Mouse (Mus musculus): Measurements from ENCODE around the gene Lrfn3.

Gene Lrfn3

DNA sequence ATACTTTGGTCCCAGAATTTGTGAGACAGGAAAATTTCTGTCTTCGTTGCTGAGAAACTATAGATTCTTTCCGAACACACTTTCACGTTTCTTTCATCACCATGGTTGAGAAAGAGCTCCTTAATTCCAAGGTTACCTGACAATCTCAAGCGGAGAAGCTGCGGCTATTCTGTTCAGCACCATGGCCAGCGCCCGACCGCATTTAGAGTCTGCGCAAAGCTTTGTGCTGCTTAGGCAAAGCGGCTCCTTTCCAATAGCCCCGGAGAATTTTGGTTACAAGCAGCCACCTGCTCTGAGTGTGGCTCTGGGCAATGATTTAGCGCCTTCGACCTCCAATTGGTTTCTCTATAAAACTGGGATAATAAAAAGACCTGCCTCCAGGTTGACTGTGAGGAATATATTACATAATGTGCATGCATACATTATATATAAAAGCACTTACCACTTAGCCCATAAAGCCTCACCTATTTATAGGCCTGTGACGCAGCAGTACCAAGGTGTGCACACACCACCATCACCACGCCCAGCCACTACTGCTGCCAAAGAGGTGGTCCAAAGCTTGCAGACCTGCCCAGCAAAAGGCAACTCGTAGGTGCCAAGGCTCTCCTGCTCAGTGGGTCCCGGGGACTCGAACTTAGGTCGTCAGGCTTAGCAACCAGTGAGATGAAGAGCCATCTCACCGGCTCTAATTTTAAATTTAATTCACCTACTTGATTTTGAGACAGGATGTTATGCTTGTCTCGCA is 15.8 kb downstream of the Lrfn3 start:
- no peak for DNase-seq (ENCODE audit: low spot score in 2 of 2)

DNA sequence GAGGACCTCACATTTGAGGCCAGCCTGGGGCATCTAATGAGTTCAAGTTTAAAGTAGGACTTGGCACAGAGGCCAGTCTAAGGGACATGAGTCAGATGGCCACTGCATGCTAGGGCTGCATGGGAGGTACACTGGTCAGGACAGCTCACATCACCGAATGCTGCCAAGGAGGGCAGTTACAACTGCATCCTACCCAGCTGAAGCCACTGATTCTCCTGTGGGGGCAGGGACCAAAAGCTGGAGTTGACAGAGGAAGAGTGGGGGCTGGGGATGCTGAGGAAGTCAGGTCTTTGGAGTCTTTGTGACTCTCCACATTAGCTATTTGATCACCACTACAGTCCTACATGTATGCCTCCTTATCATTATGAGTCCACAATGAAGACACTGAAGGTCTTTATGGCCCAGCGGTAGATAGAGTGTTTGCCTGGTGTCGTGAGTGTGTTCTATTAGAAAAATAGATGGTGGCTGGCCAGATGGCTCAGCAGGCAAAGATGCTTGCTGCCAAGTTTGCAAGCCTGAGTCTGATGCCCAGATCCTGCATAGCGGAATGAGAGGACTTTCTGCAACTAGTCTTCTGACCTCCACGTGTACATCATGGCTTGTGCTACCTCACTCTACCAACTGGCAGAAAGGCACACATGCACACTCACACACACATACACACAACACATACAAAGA is 23.0 kb downstream of the Lrfn3 start:
- DNase-seq (ENCODE audit: low spot score in 2 of 2): no peak

DNA sequence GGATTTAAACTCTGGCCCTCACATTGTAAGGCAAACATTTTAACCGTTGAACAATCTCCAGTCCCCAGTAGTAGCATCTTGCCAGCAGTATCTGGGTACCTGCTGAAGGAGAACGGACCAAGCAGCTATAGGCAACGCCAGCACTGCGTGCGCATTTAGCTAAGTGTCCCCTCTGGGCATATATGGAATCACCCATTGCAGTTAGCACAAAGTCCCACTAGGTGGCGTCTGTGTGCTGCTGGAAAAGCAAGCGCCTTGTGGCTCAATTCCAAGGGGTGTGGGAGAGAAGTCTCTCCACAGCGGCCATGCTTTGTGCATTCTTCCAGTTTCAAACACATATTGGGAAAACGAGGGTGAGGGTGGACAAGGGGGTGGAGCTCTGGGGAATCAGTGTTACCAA is 26.2 kb downstream of the Lrfn3 start:
- peak; percentile 89 to 92 for DNase-seq (ENCODE audit: low spot score in 2 of 2)

DNA sequence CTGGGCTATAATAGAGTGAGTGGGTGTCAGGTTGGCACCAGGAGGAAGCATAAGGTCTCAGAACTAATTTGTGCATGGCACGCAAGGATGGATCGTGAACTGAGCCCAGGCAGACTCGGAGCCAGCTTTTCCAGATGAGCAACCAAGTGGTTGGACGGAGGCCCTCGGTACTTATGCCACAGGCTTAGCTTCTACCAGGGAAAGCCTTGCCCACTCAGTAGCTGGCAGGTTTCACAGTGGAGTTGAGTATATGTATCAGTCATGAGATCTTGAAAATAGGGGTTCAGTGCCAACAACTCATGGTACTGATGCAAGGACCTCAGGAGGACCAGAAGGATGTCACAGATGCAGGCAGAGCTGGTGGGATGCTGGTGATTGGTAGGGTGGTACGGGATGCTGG is 26.9 kb downstream of the Lrfn3 start:
- peak in 1 of 2 experiments; percentile 22 for DNase-seq (ENCODE audit: low spot score in 2 of 2)

DNA sequence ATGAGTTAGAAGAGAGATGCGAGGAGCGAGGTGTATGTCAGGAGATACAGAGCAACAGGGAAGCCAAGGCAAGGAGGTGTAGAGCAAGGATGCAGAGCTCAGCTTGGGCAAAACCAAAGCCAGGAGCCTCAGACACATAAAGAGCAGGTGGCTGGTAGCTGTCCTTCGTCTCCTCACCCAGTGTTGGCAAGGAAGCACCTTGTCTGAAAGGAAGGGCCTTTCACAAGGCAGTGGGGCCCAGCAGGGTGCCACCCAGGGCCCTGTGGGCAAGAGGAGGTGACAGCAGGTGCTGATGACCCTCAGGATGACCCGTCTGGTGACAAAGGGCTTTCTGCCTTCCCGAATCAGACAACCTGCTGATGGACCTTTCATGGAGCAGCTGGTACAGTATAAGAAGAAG is 28.0 kb downstream of the Lrfn3 start:
- no peak for DNase-seq (ENCODE audit: low spot score in 2 of 2)

DNA sequence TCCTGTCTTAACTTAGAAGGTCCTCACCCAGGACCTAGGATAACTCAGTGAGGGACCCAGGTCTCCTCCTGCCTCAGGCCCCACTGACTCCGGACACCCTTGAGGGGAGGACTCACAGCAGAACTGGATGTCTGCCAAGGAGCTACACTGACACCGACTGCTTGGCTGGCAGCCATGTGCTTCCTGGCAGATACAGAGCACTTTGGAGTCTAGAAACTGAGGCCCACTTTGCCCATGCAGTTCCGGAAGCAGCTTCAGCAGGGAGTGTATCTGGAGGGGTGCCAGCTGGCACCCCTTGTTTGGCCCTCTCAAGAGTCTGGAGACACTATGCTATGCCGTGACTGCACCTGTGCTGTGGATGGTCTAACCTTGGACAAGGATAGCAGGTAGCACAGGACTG is 29.1 kb downstream of the Lrfn3 start:
- DNase-seq (ENCODE audit: low spot score in 2 of 2): peak; percentile 77 to 83

DNA sequence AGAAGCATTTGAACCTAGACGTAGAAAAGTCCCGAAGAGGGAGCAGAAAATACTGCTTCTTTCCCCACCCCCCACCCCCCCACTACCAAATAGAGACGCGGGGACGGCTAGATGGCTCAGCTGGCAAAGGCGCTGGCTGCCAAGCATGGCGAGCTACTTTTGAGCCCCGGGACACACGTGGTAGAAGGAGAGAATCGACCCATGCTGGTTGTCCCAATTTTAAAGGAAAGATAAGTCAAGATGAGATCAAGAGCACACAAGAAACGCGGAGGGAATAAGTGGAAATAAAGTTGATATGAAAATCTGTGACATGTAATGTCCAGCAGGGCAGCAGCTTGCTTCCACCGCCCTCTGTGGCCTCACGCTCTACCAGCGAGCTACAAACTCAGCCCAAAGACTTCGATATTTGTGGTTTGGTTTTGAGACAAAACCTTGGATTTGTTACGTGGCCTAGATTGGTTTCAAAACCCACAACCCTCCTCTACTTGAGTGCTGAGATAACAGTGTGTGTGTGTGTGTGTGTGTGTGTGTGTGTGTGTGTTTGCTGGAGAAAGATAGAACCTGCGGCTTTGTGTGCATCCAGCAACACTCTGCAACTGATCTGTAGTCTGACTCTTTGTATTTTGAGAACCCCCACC is 29.8 kb downstream of the Lrfn3 start:
- no peak for DNase-seq (ENCODE audit: low spot score in 2 of 2)

DNA sequence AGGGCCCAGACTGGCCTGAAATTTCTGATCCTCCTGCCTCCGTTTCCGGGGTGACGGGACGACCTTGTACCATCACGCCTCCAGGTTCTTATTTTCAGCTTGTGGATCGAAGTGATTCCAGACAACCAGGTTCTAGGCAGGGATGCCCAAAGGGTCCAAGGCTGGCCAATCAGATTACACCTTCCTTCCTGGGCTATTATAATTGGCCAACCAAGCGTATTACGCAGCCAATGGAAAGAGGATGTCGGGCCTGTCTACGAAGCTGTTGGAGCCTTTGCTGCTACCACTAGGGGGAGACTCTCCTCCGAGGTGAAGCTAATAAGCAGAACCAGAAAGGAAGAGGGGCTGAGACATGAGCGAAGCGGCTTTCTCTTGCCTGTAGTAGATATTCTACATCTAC is 30.7 kb downstream of the Lrfn3 start:
- DNase-seq (ENCODE audit: low spot score in 2 of 2): peak; percentile 87 to 96

DNA sequence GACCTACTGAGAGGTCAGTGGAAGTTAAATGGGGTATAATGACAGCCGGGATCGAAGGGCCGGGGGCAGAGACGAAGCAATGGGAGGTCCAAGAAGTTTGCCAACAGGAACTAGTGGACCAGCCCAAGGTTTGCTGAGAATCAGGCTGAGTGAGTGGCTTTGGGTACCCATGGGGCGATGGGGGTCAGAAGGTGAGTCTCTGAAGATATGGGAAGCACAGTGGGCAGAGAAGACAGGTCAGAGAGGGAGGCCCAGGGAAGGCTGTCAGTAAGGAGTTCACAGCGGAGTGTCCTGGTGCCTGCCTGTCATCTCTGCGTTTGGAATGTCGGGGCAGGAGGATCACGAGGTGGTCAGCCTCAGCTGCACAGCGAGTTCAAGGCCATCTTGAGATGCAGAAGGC is 34.2 kb downstream of the Lrfn3 start:
- no peak for DNase-seq (ENCODE audit: low spot score in 2 of 2)

DNA sequence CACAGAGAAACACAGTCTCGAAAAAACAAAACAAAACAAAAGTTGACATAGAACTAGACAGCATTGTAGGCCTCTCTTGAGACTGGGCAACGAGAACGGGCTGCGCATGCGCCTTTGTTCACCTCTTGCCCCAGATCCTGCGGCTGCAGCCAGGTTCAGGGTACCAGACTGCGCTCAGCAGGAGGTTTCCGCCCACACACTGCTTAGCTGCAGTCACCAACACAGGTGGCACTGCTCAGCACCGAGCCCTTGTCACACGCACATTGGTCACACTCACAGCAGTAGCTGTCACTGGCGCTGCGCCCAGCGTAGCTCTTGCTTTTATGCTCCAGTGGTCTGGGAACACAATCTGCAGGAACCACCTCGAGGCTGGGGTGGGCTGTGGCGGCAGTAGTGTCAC is 35.4 kb downstream of the Lrfn3 start:
- DNase-seq (ENCODE audit: low spot score in 2 of 2): no peak

DNA sequence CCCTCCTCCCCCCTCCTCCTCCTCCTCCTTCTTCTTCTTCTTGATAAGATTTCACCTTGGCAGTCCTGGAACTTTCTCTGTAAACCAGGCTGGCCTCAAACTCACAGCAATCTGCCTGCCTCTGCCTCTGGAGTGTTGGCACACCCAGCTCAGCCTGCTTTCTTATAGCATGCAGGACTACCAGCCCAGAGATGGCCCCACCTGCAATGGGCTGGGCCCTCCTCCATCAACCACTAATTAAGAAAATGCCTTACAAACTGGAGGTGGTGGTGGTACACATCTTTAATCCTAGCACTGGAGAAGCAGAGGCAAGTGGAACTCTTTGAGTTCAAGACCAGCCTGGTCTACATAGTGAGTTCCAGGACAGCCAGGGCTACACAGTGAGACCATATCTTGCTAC is 36.1 kb downstream of the Lrfn3 start:
- DNase-seq (ENCODE audit: low spot score in 2 of 2): no peak

DNA sequence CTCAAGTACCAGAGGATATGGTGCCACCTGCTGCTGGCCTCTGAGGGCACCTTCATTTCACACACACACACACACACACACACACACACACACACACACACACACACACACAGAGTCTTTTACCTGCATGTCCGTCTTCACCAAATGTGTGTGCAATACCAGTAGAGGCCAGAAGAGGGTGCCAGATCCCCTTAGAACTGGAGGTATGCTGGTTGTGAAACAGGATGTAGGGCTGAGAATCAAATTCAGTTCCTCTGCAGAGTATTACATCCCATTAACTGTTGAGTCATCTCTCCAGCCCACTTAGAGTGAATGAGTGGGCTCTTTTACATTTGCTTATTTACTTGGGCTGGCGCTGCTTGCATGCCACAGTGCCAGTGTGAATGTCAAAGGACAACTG is 37.2 kb downstream of the Lrfn3 start:
- DNase-seq (ENCODE audit: low spot score in 2 of 2): no peak

DNA sequence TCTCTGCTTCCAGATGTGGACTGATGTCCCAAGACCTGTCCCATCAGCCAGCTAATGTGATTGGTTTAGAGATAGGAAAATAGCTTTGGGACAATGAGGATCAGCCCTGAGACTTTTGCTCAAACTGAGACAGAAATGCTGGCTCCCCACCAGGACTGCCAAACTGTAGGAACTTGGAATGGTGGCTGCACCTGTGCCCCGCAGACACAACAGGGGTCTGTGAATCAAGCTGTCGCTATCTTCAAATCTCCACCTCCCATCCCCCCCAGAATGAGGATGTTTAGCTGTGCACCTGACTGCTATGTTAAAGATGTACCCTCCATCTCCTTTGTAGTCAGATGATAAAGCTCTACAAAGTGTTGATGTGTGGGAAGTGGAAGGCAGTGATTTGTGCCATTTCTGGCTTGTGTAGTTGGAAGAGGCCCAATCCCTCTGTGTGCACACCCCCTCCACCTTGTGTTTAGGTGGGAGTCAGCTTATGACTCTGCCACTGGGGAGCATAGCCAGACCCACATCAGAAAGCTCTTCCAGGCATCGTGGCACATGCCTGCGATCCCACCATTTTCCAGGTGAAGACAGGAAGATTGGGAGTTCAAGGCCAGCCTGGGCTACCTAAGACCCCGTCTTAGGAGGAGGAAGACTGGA is 38.1 kb downstream of the Lrfn3 start:
- DNase-seq (ENCODE audit: low spot score in 2 of 2): peak; percentile 65 to 80

DNA sequence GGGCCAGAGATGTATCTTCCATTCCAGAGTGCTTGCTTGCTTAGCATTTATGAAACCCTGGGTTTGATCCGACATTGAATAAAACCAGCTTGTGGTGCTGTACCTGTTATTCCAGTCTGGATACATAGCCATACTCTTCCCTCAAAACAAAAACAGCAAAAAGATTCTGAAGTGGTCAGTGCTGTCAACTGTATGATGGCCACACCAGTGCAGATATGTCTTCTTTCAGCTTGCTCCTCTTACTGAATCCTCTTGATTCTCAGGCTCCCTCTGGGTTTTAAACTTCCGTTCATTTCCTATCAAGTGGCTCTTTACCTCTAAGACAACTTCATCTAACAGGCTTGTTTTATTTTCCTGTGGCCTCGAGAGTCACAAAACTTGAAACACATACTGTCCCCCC is 38.8 kb downstream of the Lrfn3 start, which contains the start of gene Sdhaf1:
Gene Sdhaf1, minus strand, starts transcription at position 101 of the 400 bp plus-strand sequence.
- no peak for DNase-seq (ENCODE audit: low spot score in 2 of 2)

DNA sequence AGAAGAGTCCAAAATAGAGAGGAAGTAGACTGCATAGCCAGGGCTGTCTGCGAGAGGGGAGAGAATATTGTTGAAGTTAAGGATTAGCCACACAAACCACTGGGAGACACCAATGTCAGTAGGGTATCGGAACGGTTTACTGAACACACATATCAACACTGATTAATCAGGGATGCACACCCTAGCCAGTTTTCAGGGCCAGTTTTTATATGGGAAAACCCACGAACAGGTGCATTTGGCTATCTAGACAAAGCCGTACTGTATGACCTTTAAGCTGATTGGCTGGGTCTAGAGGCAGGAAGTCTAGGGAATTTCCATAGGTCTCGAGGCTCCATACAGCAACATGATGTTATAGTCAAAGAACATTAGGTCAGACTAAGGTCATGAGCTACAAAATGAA is 39.7 kb downstream of the Lrfn3 start:
- no peak for DNase-seq (ENCODE audit: low spot score in 2 of 2)

DNA sequence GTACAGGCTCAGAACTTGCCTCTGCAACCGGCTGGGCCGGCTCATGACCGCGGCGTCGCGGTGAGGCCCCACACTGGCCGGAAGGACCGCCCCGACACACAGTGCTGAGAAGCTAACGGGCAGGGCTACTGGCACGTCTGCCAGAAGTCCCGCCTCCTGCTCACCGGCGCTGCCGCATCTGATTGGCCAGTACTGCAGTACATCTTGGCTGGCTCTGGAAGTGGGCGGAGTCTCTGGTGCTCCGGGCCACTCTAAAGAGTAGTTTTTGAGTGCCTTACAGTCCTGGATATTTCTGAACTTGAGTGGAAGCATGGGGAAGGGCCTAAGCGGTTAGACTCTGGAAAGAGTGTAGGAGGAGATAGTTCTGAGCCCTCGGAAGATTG is 40.3 kb downstream of the Lrfn3 start:
- peak; percentile 94 to 96 for DNase-seq (ENCODE audit: low spot score in 2 of 2)

DNA sequence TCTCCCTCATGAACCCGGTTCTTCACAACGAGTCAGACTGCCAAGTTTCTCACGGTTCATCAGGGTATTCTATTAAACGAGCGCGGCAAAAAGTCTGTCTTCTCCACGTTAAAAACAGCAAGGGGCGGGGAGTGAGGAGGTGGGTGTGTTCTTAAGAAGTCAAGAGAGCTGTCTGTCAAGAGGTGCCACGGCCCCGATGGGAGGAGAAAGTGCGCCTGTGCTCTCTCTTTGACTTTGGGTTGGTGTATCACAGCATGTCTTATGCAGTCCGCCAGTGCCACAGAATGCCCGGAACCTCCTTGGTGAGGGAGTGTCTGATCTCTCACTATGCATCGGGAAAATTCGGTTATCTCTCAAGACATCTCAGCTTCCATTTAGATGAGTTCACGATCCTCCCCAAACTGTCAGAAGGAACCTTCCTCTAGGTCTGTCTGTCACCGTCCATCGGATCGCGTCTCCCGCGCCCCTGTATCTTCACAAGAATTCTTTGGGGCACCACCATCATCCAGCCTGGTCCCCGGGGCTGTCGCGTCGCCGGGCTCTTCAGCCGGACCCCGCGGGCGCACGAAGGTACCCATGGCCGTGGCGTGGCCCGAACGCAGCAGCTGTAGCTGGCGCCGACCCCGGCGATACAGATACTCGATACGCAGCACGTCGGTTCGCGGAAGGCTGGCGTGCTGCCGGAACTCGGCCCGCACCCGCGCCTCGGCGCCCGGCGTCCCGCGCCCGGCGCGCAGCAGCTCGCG is 40.9 kb downstream of the Lrfn3 start, which contains the start of gene E130208F15Rik:
Gene E130208F15Rik, plus strand, starts transcription at position 202 of the 746 bp plus-strand sequence.
- DNase-seq (ENCODE audit: low spot score in 2 of 2): peak; percentile 67 to 78

DNA sequence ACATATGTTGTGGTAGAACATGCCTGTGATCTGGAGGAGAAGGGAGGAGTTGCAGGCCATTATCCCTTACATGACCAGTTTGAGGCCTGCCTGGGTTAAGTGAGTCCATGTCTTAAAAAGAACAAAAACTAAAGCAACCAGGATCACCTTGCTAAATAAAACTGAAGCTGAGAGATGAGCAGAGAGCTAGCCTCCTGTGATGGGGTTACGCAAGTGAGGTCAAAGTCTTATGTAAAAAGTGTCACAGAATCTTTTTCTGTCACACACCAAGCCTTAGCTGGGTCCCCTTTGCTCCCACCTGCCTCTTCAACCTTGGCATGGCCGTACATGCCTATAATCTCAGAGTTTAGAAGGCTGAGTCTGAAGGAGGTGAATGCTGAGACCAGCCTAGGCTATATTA is 41.6 kb downstream of the Lrfn3 start:
- DNase-seq (ENCODE audit: low spot score in 2 of 2): no peak

DNA sequence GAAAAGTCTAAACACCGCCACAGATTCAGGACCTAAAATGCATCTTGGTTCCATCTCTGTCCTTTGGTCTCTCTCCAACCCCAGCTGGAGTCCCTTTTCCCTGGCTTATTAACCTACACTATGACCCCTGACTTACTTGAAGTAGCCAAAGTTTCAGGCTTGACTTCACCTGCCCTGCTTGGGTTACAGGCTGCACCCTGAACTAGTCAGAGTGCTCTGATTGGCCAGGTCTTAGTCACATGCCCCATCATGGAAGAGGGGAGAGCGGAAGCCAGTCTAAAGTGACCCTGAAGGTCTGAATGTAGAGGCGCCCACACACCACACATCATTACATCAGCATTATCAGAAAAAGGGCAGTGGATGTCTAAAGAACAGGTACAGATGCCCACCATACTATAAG is 44.4 kb downstream of the Lrfn3 start:
- no peak for DNase-seq (ENCODE audit: low spot score in 2 of 2)

DNA sequence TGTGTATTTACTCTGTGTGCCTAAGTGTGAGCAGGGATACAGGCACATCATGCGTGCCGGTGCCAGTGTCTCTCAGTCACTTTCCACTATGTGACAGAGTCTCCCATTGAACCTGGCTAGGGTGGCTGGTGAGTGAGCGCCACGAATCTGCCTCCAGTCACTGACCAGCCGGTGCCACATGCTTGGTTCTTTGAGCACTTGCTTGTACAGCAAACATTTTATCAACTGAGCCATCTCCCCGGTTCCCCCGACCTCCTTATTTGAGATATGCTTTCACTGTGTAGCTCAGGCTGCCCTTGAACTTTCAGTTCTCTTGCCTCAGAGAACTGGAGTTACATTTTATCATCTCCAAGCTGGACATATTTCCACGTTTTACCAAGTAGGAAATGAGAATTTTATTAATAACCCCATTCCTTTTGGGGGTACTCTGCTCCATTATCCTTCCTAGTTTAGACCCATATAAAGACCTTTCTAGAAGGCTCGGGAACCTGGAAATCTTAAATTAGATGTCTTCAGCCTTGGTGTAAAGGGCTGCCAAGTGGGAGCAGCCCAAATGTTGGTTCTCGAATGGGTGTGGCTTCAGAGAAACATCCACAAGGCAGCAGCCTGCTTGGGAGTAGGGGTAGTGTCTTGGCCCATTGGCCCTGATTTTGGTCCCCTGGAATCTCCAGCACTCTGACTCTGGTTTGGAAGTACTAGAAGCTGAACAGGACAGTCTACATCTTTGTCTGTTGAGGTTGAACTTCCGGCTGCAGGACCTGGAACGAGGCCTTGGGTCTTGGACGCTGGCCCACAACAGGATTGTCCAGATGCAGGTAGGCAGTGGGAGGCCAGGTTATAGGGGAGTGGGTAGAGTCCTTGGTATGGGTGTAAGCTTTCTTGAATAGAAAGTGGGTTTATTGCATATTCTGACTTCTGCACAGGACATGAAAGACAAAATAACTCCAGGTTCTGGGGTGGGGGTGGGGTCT is 46.7 kb downstream of the Lrfn3 start:
- no peak for DNase-seq (ENCODE audit: low spot score in 2 of 2)

Data from frontal cortex, postnatal 36 days (tissue).